Mouse (Mus musculus) small intestine, adult 2 months (tissue): ENCODE results near the gene Cldn22.

Source experiments
- CTCF ChIP-seq: fragments of 200-500 bp; IDR thresholded peaks from 2 replicates; pipeline ENCODE4 v1.5.1; 2012; ENCODE audit warnings: low read depth, mild to moderate bottlenecking, control low read depth, inconsistent platforms, low read length, moderate library complexity, mixed read lengths; ENCODE audit not compliant: insufficient replicate concordance, insufficient read length; ENCODE audit errors: extremely low read depth
- POLR2A ChIP-seq: fragments of 200-500 bp; IDR thresholded peaks from 2 replicates; pipeline ENCODE4 v1.6.1; 2012; ENCODE audit warnings: low read depth, mild to moderate bottlenecking, control low read depth, inconsistent platforms, low read length, moderate library complexity

DNA sequence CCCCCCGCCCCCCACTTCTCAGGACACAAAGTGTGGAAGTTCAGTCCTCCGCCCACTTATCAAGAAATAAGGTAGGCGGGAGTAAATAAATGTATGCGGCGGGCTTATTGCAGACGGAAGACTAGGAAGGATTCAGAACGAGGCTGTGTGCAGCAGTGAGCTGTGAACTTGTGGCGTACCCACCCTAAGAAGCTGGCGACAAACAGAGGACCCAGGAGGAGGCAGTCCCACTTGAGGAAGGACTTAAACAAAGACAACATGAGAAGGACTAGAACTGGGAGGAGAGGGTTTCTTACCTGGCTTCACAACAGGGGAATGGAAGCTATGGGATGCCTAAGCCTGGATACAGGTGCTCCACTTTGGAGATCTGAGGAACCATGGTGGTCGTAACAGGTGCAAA is 19.4 kb downstream of the Cldn22 start:
- TF ChIP-seq CTCF: no peak
- TF ChIP-seq POLR2A: no peak
